Mouse (Mus musculus) neural tube, embryonic 11.5 days (tissue): Measurements from ENCODE around the gene Spata31d1b. TPM values are rescaled to one million over a fixed set of nuclear protein-coding genes. Genes with fewer than 3 reads are reported as not detected.

Source experiments
- polyA plus RNA-seq: library from polyadenylated mRNA; unstranded; fragments of >200 nt; fragmentation: Nextera tagmentation; extraction: Ambion mirVana; gene quantifications from 2 replicates; pipeline ENCODE4 v1.2.1, GENCODE M21; 2014

Spata31d1b gene
- polyA plus RNA-seq, 1 experiment from 2014 or later: not detected

Other genes starting within 250 kb of the Spata31d1b start
- 24.6 and 33.5 TPM in 2 replicates for gene Agtpbp1, start 127.1 kb upstream of the Spata31d1b start, polyA plus RNA-seq
- 115 and 118 TPM in 2 replicates for gene Naa35, start 127.0 kb upstream of the Spata31d1b start, polyA plus RNA-seq
- gene Golm1, start 36.5 kb upstream of the Spata31d1b start, polyA plus RNA-seq: 138 and 142 TPM in 2 replicates
- gene 4921517D22Rik, start 18.2 kb upstream of the Spata31d1b start, polyA plus RNA-seq: not detected in 2 replicates
- 0.04 TPM in 1 of 2 replicates, not detected in the other for gene Spata31d1a, start 2.0 kb upstream of the Spata31d1b start, polyA plus RNA-seq
- not detected in 2 replicates for gene Spata31d1d, start 19.5 kb downstream of the Spata31d1b start, polyA plus RNA-seq
- gene 1700014D04Rik, start 34.5 kb downstream of the Spata31d1b start, polyA plus RNA-seq: 0.09 TPM in 2 replicates
- gene Isca1, start 57.5 kb downstream of the Spata31d1b start, polyA plus RNA-seq: 131 and 132 TPM in 2 replicates
- not detected in 2 replicates for gene Gm49354, start 70.0 kb downstream of the Spata31d1b start, polyA plus RNA-seq
- 51.8 and 53.4 TPM in 2 replicates for gene Tut7, start 110.9 kb downstream of the Spata31d1b start, polyA plus RNA-seq